Mouse (Mus musculus) layer of hippocampus, postnatal 14 days (tissue): Measurements from ENCODE around the gene Tm4sf19. TPM values are rescaled to one million over a fixed set of nuclear protein-coding genes. Genes with fewer than 3 reads are reported as not detected.
A peak's percentile ranks its signal among the peaks of the same experiment; 100 is the strongest.

Experiments used
- DNase-seq, 2 experiments: peaks; one replicate each; pipeline ENCODE4 v3.0.0; 2021 to 2022; ENCODE audit warnings: low spot score in 2 of 2, mixed read lengths in 1 of 2
- long read RNA-seq, 2 experiments: library from polyadenylated mRNA; stranded (forward); transcript quantifications; one replicate each; pipeline ENCODE4 v2.0.0; 2021
- total RNA-seq, 2 experiments: library from RNA; stranded (reverse); gene quantifications; 2 replicates each; pipeline ENCODE4 v1.2.3; 2021

Tm4sf19 gene
- total RNA-seq = not detected
- long read RNA-seq, experiment 1 = 0 reads
- long read RNA-seq, experiment 2 = 0 reads

DNA sequence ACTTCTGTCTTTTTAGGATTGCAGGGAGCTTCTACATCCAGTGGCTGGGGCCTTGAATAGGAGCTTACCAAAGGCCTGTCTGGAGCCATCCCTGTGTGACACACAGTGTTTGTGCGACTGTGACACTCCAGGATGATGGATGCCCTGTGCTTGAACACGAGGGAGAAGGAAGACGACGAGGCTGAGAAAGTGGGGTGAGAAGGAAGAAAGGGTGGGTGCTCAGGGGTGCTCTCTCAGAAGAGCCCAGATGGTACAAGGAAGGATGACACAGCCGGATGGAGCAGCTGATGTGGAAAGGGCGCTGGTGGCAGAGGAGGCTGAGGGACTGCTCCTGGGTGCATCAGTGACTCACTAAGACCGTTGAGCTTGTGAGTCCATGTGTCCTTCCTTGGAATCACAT, at the start of gene Tm4sf19:
Gene Tm4sf19 (plus strand): TSS at position 240 of the 400 bp plus-strand sequence.
- no peak for DNase-seq

DNA sequence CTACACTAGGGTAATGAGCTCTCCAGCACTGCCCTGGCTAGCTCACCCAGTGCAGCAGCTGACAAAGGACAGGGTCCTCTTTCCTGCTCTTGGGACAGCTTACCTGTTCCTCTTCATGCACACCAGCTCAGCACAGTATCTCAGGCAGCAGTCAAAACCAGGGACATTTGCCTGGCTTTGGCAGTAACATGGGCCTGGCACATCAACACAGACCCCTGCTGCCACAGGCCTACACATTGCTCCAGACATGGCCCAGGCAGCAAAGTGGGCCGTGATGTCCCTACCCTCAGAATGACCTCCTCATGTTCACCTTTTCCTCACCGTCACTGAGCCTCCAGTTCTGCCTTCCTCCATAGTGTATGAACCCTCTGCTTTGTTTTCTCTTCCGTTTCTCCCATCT, 49.5 kb upstream of the Tm4sf19 start:
- DNase-seq = no peak

DNA sequence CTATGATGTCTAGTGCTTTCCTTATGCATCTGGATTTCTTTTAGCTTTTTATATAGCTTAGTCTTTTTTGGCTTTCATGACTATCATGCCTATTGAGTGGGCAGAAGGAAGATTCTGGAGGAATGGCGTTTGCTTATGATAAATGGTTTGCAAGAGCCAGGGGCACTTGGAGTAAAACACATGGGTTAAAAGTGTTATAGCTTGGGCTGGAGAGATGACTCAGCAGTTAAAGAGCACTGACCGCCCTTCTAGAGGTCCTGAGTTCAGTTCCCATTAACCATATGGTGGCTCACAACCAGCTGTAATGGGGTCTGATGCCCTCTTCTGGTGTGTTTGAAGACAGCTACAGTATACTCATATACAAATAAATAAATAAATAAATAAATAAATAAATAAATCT, 36.8 kb upstream of the Tm4sf19 start:
- no peak for DNase-seq

DNA sequence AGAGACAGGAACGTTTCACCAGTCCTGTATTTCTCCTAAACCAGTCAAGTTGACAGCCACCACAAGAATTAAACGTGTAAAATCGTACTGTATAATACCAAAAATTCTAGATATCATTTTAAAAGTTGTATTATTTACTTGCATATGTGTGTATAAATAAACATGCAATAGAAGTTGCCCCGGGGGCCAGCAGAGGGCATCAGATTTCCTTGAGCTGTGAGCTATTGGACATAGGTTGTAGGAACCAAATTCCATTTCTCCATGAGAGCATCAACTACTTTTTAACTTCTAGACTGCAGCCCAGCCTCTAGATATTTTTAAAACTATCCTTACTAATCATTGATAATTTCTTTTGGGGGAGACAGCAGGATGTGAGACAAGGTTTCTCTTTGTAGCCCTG, 29.0 kb upstream of the Tm4sf19 start:
- peak; percentile 5 to 24 for DNase-seq

DNA sequence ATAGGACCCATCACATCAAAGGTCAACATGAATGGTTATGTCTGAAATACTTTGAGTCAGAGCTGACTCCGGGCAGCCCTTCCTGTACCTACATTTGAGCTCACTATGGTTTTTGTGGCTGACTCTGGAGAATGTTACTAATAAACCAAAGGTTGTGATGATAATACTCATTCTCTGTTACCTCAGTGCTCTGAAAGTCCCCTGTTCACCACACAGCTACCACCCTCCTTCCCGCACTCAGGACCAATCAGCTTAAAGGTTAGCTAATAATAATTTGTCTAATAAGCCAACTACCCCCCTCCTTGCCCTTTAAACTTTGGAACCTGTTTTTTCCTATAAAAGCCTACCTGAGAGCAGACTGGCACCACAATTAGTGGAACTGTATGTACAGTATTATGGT, 20.7 kb upstream of the Tm4sf19 start:
- no peak for DNase-seq

DNA sequence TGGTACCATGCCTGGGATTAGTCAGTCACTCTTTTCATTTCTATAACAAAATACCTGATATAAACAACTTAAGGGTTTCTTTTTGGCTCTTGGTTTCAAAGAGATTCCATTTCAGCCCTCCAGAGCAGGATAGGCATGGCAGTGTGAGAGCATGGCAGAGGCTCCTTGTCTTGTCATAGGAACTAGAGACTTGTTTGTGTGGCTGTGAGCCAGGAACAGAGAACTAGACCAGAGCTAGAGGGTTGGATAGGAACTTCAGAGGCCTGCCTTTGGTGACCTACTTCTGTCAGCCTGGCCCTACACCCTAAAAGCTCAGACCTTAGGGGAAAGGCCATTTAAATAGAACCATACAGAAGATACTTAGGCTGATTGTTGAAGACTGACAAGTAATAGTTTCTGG, 17.4 kb upstream of the Tm4sf19 start:
- no peak for DNase-seq

DNA sequence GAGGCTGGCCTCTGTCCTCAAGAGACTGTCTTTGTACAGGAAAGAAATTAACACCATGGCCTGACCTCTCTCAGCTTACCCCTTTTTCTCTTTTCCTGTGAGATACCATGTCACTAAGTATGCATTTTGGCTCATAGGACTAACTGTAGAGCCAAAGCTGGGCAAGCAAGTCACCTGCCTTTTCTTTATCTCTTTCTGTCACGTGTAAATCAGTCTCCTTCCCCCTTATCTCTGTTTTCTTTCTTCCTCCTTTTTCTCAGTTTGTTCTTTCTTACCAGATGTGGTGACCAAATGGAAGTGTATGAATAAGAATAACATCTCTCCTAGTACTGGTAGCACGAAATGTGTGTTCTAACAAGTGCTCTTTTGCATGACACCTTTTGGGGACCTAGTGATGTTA, 15.4 kb upstream of the Tm4sf19 start:
- DNase-seq = no peak

DNA sequence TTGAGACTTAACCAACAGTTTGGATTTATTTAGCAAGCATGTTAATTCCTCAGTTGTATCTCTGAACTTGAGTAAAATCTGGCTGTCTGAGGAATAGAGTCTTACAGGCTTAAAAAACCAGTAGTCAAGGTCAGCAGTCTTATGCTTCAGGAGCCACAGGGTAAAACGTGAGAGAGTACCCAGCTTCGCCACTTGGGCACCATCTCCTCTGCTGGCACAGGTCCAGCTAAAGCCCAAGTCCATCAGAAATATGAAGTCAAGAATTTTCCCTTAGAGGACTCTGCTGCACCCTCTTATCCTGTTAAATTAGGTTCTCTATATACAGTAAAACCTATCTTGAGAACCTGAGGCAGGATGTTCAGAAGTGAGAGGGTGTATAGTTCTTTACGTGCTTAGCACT, 13.5 kb upstream of the Tm4sf19 start:
- DNase-seq = no peak

DNA sequence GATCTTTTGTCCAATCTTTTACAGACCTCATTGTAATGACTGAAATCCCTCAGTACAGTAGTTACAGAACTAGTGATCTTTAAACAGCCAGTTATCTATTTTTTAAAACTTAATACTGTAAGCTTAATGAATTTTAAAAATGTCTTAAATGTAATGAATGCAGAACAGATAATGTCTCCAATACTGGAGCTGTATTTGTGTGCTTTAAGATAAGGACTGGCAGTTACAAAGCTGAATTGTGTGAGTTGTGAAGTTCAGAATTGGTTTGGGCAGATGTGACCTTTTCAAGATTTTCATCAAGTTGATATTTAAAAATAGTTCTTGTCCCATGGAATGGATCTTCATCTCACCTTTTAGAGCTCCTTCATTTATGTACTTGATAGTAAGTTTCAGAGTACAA, 11.3 kb upstream of the Tm4sf19 start:
- DNase-seq = no peak

DNA sequence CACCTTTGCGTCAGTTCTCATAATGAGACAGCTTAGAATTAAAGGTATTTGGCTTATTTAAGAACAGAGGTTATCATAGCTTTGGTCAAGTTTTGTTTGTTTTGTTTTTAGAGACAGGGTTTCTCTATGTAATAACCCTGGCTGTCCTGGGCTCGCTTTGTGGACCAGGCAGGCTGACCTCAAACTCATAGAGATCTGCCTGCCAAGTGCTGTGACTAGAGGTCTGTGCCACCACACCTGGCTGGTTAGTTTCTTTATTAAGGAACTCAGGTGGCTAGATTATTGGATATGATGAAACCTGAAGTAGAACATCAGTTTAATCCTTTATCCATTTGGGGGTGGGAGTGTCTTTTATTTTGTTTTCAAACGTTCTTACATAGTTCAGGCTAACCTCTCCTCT, 10.5 kb upstream of the Tm4sf19 start:
- no peak for DNase-seq

DNA sequence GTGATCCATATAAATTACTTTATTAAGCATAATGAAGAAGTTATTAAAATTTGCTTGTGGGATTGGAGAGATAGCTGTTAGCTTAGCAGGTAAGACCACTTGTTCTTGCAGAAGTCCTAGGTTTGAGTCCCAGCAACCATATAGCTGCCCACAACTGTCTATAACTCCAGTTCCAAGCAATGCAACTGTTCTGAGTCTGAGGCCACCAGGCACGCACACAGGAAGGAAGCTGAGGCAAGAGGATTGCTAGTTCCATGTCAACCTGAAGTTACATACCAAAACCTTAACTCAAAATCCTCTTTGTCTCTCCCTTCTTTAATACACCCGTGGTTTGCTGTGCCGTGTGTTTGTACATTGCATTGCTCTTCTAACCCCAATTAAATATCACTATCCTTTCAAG, 9.4 kb upstream of the Tm4sf19 start:
- DNase-seq = no peak

DNA sequence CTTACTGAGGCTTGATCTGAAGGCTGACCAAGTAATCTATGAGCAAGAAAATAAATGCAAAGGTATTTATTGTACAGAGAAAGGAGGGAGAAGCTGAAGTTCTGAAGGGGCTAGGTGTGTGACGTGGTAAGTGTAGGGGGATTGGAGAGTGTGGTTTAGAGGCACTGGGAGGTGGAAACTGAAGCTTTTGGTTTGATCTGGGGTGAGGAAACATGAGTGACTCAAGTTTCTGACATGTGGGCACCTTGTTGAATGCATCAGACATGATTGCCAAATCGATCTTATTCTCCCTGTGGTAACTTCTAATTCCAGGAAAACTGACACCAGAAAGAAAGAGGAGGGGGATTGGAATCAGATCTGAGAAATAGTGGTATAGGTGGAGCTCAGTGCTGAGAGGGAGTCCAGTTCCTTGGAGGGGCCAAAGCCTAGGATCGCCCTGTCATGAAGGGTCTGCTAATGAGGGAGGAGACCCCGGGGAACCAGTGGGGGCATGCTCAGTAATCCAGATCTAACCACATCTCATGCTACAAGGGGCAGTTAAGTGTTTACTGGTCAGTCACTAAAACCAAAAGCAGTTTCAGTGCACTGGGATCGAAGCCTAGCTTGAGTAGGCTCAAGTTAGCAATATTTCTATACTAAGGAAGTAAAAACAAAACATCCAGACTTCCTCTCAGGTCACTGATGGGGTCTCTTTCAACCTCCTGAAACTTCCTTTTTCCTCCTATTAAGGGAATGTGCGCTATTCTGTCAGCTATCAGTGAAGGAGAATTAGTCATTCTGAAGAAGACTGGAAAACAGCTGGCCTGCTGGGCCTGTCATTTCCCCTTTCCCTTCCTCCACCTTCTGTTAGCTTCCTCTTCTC, 4.4 kb upstream of the Tm4sf19 start:
- no peak for DNase-seq

DNA sequence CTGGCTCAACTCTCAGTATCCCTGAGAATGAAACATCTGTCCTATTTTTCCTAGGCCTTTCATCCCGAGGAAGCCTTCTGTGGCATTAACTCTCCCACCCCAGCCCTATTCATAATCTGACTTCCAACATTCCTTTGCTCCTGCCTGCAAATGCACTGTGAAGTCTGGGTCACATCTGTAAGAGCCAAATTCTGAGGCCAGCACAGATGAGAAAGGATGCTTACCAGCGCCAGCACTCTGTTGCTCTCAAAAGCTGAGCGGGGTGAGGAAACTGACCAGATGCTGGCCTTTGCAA, 3.8 kb upstream of the Tm4sf19 start:
- DNase-seq = no peak

DNA sequence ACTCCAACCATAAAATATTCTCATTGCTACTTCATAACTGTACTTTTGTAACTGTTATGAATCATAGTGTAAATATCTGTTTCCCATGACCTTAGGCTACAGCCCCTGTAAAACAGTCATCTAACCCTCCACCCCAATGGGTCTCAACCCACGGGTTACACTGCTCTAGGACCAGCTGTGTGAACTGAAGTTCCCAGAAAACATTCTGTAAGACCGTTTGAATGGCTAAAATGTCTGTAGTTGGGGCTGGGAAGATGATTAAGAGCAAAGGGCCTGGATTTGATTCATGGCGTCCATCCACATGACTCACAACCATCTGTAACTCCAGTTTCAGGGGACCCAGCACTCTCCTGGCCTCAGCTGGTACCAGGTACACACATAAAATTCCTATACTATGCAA, 2.1 kb upstream of the Tm4sf19 start:
- no peak for DNase-seq

DNA sequence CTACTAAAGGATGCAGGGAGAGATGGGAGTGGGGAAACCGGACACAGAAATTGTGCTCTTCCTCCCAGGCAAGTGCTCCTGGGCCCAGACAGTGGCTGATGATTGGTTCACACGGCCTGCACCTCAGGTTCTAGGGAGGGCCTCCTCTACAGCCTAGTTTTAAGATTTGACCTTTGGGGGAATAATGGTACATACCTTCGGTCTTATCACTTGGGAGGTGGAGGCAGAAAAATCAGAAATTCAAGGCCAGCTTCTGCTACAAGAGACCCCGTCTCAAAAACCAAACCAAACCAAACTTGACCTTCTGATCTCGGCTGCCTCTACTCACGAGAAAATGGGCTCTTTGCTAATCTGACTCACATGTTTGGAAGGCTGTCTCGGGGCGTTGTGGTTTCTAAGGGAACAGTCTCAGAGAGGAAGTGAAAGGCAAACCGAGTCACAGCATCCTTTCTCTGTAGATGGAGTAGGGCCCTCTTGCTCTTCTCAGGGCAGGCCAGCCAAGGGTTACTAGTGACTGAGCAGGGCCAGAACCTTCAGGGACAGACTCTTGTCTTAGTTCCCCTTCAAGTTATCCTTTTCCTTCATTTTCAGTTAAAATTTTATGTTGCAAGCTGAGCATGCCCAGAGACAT, 1.1 kb downstream of the Tm4sf19 start:
- DNase-seq = no peak

DNA sequence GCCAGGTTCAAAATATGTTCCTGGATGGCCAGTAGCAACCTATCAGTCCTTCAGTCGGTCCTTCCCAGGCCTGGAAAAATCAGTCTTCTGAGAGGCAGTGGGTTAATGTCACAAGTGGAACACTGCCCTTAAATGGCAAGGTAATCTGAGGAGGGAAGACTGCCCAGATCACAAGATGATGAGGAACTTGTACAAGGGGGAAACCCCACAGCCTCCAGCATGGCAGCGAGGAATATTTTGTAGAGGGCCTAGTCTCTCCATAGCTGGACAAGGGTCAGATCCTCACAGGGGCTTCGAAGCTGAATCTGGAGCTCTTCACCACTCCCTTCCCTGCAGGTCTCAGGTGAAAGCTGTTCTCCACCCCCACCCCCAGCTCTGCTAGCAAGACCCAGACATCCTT, 2.5 kb downstream of the Tm4sf19 start:
- DNase-seq = no peak

DNA sequence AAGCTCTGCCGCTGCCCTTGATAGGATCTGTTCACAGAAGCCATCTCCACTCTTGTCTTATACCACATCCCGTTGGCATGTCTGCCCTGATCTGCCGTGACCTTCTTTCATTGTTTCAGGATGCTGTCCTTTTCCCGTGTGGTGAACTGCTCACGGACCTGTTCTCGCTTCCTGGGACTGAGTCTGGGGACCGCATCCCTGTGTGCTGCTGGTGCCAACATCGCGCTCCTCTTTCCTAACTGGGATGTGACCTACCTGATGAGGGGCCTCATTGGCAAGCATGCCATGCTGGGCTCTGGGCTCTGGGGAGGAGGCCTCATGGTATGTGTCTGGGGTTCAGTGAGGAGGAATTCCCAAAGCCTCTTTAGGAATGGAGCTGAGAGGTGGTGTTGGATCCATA, 5.4 kb downstream of the Tm4sf19 start:
- no peak for DNase-seq

DNA sequence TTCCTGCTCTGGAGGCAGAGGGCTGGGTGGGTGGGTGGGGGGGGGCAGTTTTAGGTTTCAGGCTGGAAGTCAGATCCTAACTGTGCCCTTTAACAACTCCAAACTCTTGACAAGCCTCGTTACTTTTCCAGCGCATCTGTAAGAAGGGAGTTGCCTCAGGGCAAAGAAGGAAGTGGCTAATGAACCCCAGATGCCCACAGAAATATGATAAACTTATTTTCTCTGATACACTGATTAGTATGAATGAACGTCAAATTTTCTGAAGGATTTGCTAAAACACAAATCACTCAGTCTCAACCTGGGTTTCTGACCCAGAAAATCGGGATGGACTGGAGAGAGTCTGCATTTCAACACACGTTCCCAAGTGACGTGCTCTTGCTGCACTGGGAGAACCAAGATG, 6.4 kb downstream of the Tm4sf19 start:
- no peak for DNase-seq

DNA sequence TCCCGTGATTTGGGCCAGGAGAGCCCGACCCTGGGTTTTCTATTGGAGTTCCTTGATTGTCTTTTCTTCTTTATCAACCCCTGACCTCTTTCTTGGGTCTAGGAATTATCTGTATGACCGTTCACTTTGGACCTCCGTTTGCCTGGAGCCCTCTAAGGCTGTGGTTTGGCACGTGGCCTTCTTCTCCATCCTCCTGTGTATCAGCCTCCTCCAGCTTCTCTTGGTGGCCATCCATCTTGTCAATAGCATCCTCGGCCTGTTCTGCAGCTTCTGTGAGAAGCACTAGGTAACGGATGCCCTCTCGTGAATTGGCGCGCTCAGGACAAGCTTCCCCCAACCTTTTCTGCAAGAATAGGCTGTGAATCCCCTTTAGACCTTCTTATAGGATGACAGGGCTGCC, 7.4 kb downstream of the Tm4sf19 start:
- DNase-seq = no peak

DNA sequence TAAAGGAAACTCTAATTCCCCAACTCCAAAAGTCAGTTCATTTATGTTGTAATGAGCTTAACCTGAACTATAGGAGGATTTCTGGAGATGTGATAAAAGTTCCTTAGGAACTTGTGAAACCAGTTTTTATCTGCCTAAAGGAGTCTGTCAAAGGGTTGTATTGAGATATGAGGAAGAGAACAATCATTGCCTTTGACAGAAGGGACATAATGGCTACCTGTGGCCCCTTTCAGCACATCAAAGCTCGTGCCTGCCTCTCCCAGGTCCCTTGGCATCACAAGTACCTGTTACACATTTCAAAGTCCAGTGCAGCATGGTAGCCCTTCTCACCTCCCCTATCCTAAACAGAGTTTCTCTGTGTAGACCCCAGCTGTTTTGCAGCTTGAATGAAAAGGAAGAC, 17.2 kb downstream of the Tm4sf19 start:
- no peak for DNase-seq

DNA sequence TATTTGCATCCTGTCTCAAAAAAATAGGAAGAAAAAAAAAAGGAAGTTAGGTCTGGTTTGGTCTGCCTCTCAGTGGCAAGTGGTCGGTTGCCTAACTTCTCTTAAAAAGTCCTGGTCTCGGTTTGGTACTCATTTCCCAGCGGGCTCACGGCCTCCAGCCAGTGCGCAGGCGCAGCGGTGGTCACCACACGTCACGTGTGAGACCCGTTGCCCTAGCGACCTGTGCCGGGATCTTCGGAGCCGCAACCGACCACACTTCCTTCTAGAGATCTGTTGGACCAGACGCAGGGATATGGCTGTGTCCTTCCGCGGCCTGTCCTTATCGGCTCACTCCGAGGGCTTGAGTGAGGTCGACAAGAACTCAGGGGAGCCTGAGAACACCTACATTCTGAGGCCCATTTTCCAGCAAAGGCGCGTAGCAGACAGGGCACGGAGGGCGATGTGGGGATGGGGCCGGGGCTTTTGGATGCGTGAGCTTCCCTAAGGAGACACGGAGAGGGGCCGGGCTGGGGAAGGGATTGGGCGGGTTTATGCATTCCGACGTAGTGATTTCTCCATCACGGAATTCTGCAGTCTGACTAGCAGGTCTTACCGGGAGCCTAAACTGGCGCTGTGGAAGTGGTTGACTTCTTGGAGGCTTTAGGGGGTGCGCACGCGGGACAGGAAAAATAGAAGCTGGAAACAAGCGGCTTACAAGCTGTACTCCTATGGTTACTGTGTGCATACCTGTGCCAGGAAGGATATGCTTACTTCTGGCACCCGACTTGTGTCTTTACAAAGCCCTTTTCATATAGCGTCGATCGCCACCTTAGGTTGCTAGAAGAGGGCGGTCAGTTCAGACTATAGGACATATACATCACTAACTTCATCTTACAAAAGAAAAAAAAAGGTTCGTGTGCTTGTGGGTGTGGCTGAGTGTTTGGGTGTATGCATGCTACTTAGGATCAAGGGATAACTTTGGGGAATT, 19.5 kb downstream of the Tm4sf19 start, which contains the start of gene Tctex1d2:
Gene Tctex1d2 (plus strand): TSS at position 186 of the 967 bp plus-strand sequence.
- peak; percentile 91 to 96 for DNase-seq

DNA sequence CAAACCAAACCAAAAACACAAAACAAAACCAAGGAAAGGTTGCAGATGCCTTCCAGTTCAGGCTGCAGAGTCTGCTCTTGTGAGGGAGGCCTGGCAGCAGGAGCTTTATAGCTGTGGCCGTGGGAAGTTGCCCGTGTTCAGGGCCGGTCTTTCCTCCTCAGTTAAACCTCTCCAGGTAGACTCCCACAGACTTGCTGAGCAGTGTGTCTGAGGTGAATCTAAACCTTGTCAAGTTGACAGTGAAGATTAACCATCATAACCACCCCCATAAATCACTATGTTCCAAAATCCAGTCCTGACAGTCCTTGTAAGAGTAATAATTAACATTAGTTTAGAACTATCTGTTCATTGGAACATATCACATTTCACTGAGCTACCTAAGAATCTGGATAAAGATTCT, 27.2 kb downstream of the Tm4sf19 start:
- DNase-seq = no peak
